20 mouse cellular contexts compared by ENCODE assay signal in genomic region chr1:80150681-80151080, GRCm38 (mm10).
"Had no signal": no experiment of that assay in that cellular context is flagged by ENCODE, and none has a peak within 500 bp of the region (broad histone marks: within the 10 kb centered on the region; RNA-seq: fewer than 3 reads in every experiment).

No protein-coding gene starts in this region.

- H3K9me3 ChIP-seq: lung, embryonic 15.5 days; midbrain, embryonic 15.5 days; neural tube, embryonic 12.5 days had no signal

- DNase-seq: liver, postnatal 0 days; lung, adult 2 months; lung, postnatal 14 days; lung, postnatal 36 days; retina, postnatal 1 day; right cerebral cortex, adult 18-20 months; right cerebral cortex, postnatal 25 days; right cerebral cortex, postnatal 4 days; spleen, adult 18-20 months; thymus, adult 18-20 months; thymus, postnatal 14 days; thymus, postnatal 36 days had no signal

- ATAC-seq: liver, postnatal 0 days; lung, postnatal 0 days; midbrain, embryonic 13.5 days; midbrain, embryonic 15.5 days had no signal

- H3K27me3 ChIP-seq: lung, embryonic 15.5 days; midbrain, embryonic 13.5 days; midbrain, embryonic 15.5 days; neural tube, embryonic 12.5 days had no signal

- H3K4me3 ChIP-seq: lung, embryonic 15.5 days; megakaryocyte, embryonic 14.5 days; midbrain, embryonic 13.5 days; midbrain, embryonic 15.5 days; neural tube, embryonic 12.5 days had no signal

- H3K4me2 ChIP-seq: lung, embryonic 15.5 days; midbrain, embryonic 11.5 days; midbrain, embryonic 13.5 days; midbrain, embryonic 15.5 days; neural tube, embryonic 12.5 days had no signal

- H3K36me3 ChIP-seq: lung, embryonic 15.5 days; midbrain, embryonic 13.5 days; midbrain, embryonic 15.5 days; neural tube, embryonic 12.5 days had no signal

- H3K27ac ChIP-seq: lung, embryonic 15.5 days; macrophage; midbrain, embryonic 13.5 days; midbrain, embryonic 15.5 days; neural tube, embryonic 12.5 days had no signal

- H3K9ac ChIP-seq: liver, postnatal 0 days; lung, embryonic 15.5 days; midbrain, embryonic 13.5 days; midbrain, embryonic 15.5 days; neural tube, embryonic 12.5 days had no signal

- H3K4me1 ChIP-seq: lung, embryonic 15.5 days; midbrain, embryonic 13.5 days; midbrain, embryonic 15.5 days; neural tube, embryonic 12.5 days had no signal
